Mouse (Mus musculus) left cerebral cortex, adult 8-10 months (tissue): ENCODE data around the gene E030030I06Rik. TPM values are rescaled to one million over a fixed set of nuclear protein-coding genes. Genes with fewer than 3 reads are reported as not detected.
"Not testable (repeated sequence)": the region's sequence is repeated elsewhere in the genome, so short reads cannot be mapped to it uniquely, and the experiment has no call there.

Experiments used
- DNase-seq, 2 experiments: peaks; one replicate each; pipeline ENCODE4 v3.0.0; 2022; ENCODE audit warnings: low spot score in 2 of 2
- total RNA-seq, 4 experiments: library from RNA; stranded (reverse); gene quantifications; 2 replicates each; pipeline ENCODE4 v1.2.4; 2022

E030030I06Rik gene
- total RNA-seq, 4 experiments from 2014 or later: 0.30 to 0.72 (median 0.50) TPM; not detected in 1

- not testable (repeated sequence) for DNase-seq
These were observed 4.1 kb upstream of the E030030I06Rik start for GRCm38 (mm10) chr10:22153147-22153690.

GRCm38 (mm10) chr10:22151863-22152640 is 3.0 kb upstream of the E030030I06Rik start:
- not testable (repeated sequence) for DNase-seq

- DNase-seq: not testable (repeated sequence)
These were observed 2.2 kb upstream of the E030030I06Rik start for GRCm38 (mm10) chr10:22151056-22151862.

GRCm38 (mm10) chr10:22150593-22150992 is 1.5 kb upstream of the E030030I06Rik start:
- DNase-seq: no peak

GRCm38 (mm10) chr10:22149691-22150465 is 808 bp upstream of the E030030I06Rik start:
- no peak for DNase-seq

GRCm38 (mm10) chr10:22148441-22149072 is 513 bp downstream of the E030030I06Rik start:
- DNase-seq: peak in 1 of 2 experiments; percentile 21

GRCm38 (mm10) chr10:22142926-22143325 is 6.1 kb downstream of the E030030I06Rik start:
- no peak for DNase-seq

- DNase-seq: not testable (repeated sequence)
These were observed 6.9 kb downstream of the E030030I06Rik start for GRCm38 (mm10) chr10:22142194-22142593.

GRCm38 (mm10) chr10:22140665-22141280 is 8.3 kb downstream of the E030030I06Rik start:
- peak in 1 of 2 experiments; percentile 54 for DNase-seq

- DNase-seq: no peak
These were observed 74.5 kb downstream of the E030030I06Rik start for GRCm38 (mm10) chr10:22074531-22074930.

- no peak for DNase-seq
These were observed 76.3 kb downstream of the E030030I06Rik start for GRCm38 (mm10) chr10:22072739-22073138.

- no peak for DNase-seq
These were observed 78.5 kb downstream of the E030030I06Rik start for GRCm38 (mm10) chr10:22070576-22070975.

GRCm38 (mm10) chr10:22070168-22070567 is 78.9 kb downstream of the E030030I06Rik start:
- no peak for DNase-seq

- DNase-seq: not testable (repeated sequence)
These were observed 81.1 kb downstream of the E030030I06Rik start, which contains the start of gene 4930444G20Rik for GRCm38 (mm10) chr10:22067979-22068378. Gene 4930444G20Rik (minus strand): TSS chr10:22068079.

Other genes starting within 250 kb of the E030030I06Rik start
- gene 4930444G20Rik, start 81.2 kb downstream of the E030030I06Rik start, total RNA-seq: not detected
- not detected for gene Raet1e, start 9.3 kb upstream of the E030030I06Rik start, total RNA-seq
- under 1 TPM in 3 of 4 experiments, not detected in 1; 0.37 to 0.59 (median 0.55) TPM for gene H60b, start 9.3 kb upstream of the E030030I06Rik start, total RNA-seq
- gene Raet1d, start 211.3 kb upstream of the E030030I06Rik start, total RNA-seq: under 1 TPM in 1 of 4 experiments, not detected in 3; 0.25 TPM